In the genomic region with DNA sequence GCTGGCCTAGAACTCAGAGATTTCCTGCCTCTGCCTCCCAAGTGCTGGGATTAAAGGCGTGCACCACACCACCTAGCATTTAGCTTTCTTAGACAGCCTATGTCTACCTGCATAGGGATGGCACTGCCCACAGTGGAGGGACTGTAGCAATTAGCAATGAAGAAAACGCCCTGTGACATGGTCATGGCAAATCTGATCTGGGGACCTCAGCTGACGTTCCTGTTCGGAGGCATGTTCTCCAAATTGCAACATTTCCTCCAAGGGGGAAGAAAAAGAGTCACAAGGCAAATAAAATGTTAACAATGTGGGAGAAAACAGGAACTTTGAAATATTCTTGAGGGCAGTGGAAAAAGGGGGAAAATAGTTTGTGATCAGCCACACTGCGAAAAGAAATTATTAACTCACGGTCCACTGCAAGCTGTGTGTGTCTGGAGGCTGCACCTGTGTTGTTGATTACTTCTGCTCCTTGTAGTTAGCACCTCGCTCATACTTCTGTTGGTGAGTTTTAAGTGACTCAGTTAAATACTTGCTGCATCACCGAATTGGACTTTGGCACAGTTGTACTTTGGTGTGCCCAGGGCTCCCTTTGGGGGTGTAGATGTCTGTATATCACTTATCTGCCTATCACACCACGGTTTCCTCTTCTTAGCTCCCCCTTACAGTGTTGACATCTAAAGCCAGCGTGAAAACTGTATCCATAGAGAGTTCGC, we compare ENCODE assay signal across 13 mouse cellular contexts. TPM values are rescaled to one million over a fixed set of nuclear protein-coding genes. Genes with fewer than 3 reads are reported as not detected.
DNase-seq lines count a peak whose midpoint lies in the region; ATAC-seq and TF ChIP-seq lines count a peak whose summit lies in the region.
"Had no signal": no experiment of that assay in that cellular context is flagged by ENCODE, and none has a peak within 500 bp of the region (broad histone marks: within the 10 kb centered on the region; RNA-seq: fewer than 3 reads in every experiment).

No protein-coding gene starts in this region.

- no peak for TF ChIP-seq EP300 in MEL (IDR thresholded peaks at IDR 0.05; ENCODE audit: low read depth in 1 of 2, low read length in 2 of 2)
- TF ChIP-seq EP300 in liver, postnatal 0 days (IDR thresholded peaks at IDR 0.05; ENCODE audit: low read depth): no peak

- H3K4me3 ChIP-seq in MEL (ENCODE audit: control insufficient read depth in 1 of 2, insufficient read depth in 1 of 2, low read depth in 2 of 2, low read length in 2 of 2): no peak overlapping the region
- no peak overlapping the region for H3K4me3 ChIP-seq in kidney, embryonic 15.5 days (replicated peaks)
- H3K4me3 ChIP-seq in liver, postnatal 0 days (ENCODE audit: low read depth, low read length): no peak overlapping the region
- H3K4me3 ChIP-seq in hindbrain, embryonic 11.5 days (ENCODE audit: low read depth, low read length): no peak overlapping the region
- no peak overlapping the region for H3K4me3 ChIP-seq in forebrain, embryonic 10.5 days
- H3K4me3 ChIP-seq: embryonic facial prominence, embryonic 10.5 days; forebrain, embryonic 15.5 days; neural tube, embryonic 12.5 days had no signal

- peaks cover 0 to 16% of the 10 kb centered on the region in 2 experiments; a peak in 2 of 4 replicates for H3K36me3 ChIP-seq in MEL (ENCODE audit: control insufficient read depth in 1 of 2, insufficient read depth in 2 of 2, low read length in 2 of 2)
- H3K36me3 ChIP-seq in kidney, embryonic 15.5 days: no peaks in the 10 kb centered on the region; the same call in 1 of the 2 replicates
- no peaks in the 10 kb centered on the region for H3K36me3 ChIP-seq in liver, postnatal 0 days (replicated peaks; ENCODE audit: insufficient read depth, low read length)
- no peaks in the 10 kb centered on the region for H3K36me3 ChIP-seq in hindbrain, embryonic 11.5 days (ENCODE audit: control insufficient read depth, insufficient read depth, low read length)
- peaks cover 3% of the 10 kb centered on the region; the same call in 1 of the 2 replicates for H3K36me3 ChIP-seq in forebrain, embryonic 10.5 days (replicated peaks)
- H3K36me3 ChIP-seq: forebrain, embryonic 15.5 days; neural tube, embryonic 12.5 days had no signal

- no peak overlapping the region for H3K9ac ChIP-seq in MEL (ENCODE audit: control insufficient read depth, low read depth, low read length, poor library complexity, severe bottlenecking)
- H3K9ac ChIP-seq in kidney, embryonic 15.5 days: no peak overlapping the region
- H3K9ac ChIP-seq in liver, postnatal 0 days (replicated peaks): no peak overlapping the region
- H3K9ac ChIP-seq in hindbrain, embryonic 11.5 days (ENCODE audit: low read depth, low read length): no peak overlapping the region
- H3K9ac ChIP-seq: forebrain, embryonic 15.5 days; neural tube, embryonic 12.5 days had no signal

- peak; percentile 70; the same call in 1 of the 2 replicates for ATAC-seq in kidney, embryonic 15.5 days (replicated peaks; ENCODE audit: low FRiP score)
- ATAC-seq in liver, postnatal 0 days: peak; percentile 55
- no peak for ATAC-seq in hindbrain, embryonic 11.5 days (ENCODE audit: low FRiP score)
- ATAC-seq: forebrain, embryonic 15.5 days; hindbrain, postnatal 0 days had no signal

- H3K4me1 ChIP-seq in MEL (ENCODE audit: control insufficient read depth in 1 of 2, insufficient read depth in 2 of 2, low read length in 2 of 2): peaks cover 9 to 20% of the 10 kb centered on the region in 2 experiments
- no peaks in the 10 kb centered on the region for H3K4me1 ChIP-seq in kidney, embryonic 15.5 days
- peaks cover 17% of the 10 kb centered on the region for H3K4me1 ChIP-seq in liver, postnatal 0 days (ENCODE audit: insufficient read depth)
- no peaks in the 10 kb centered on the region for H3K4me1 ChIP-seq in hindbrain, embryonic 11.5 days (replicated peaks; ENCODE audit: control insufficient read depth, insufficient read depth, low read length)
- no peaks in the 10 kb centered on the region for H3K4me1 ChIP-seq in forebrain, embryonic 10.5 days
- H3K4me1 ChIP-seq: embryonic facial prominence, embryonic 10.5 days; forebrain, embryonic 15.5 days; neural tube, embryonic 12.5 days had no signal

- 80% methylated on average over 11 of the region's 11 CpGs for WGBS in kidney, embryonic 15.5 days
- 58% methylated on average over 11 of the region's 11 CpGs for WGBS in liver, postnatal 0 days (ENCODE audit: insufficient replicate concordance)
- WGBS in hindbrain, embryonic 11.5 days: 89% methylated on average over 11 of the region's 11 CpGs
- WGBS in forebrain, embryonic 10.5 days: 92% methylated on average over 11 of the region's 11 CpGs

- TF ChIP-seq CTCF in MEL (IDR thresholded peaks at IDR 0.05 in 2 of 3, conservative IDR thresholded peaks at IDR 0.05 in 1 of 3; ENCODE audit: control insufficient read depth in 1 of 3, insufficient read depth in 1 of 3, low read depth in 2 of 3, low read length in 3 of 3, poor library complexity in 1 of 3, severe bottlenecking in 1 of 3): no peak
- TF ChIP-seq CTCF in liver, postnatal 0 days (IDR thresholded peaks at IDR 0.05; ENCODE audit: low read depth): no peak

- no peaks in the 10 kb centered on the region for H3K9me3 ChIP-seq in MEL (replicated peaks; ENCODE audit: insufficient read depth, low read length)
- no peaks in the 10 kb centered on the region for H3K9me3 ChIP-seq in kidney, embryonic 15.5 days (replicated peaks)
- no peaks in the 10 kb centered on the region for H3K9me3 ChIP-seq in liver, postnatal 0 days (ENCODE audit: low read length)
- no peaks in the 10 kb centered on the region for H3K9me3 ChIP-seq in hindbrain, embryonic 11.5 days (ENCODE audit: control insufficient read depth, low read length)
- no peaks in the 10 kb centered on the region for H3K9me3 ChIP-seq in forebrain, embryonic 10.5 days
- H3K9me3 ChIP-seq: embryonic facial prominence, embryonic 10.5 days; forebrain, embryonic 15.5 days; G1E; neural tube, embryonic 12.5 days had no signal

- no peaks in the 10 kb centered on the region for H3K27me3 ChIP-seq in MEL (ENCODE audit: control insufficient read depth in 1 of 2, insufficient read depth in 2 of 2, low read length in 2 of 2)
- no peaks in the 10 kb centered on the region for H3K27me3 ChIP-seq in kidney, embryonic 15.5 days
- no peaks in the 10 kb centered on the region for H3K27me3 ChIP-seq in liver, postnatal 0 days (ENCODE audit: insufficient read depth, low read length)
- H3K27me3 ChIP-seq in hindbrain, embryonic 11.5 days (ENCODE audit: control insufficient read depth, insufficient read depth, low read length): no peaks in the 10 kb centered on the region
- H3K27me3 ChIP-seq in forebrain, embryonic 10.5 days (ENCODE audit: poor library complexity, severe bottlenecking): no peaks in the 10 kb centered on the region
- H3K27me3 ChIP-seq: forebrain, embryonic 15.5 days; neural tube, embryonic 12.5 days had no signal

- H3K27ac ChIP-seq in MEL (ENCODE audit: control insufficient read depth, low read depth, low read length): peak overlapping the region; percentile 21; the same call in 1 of the 2 replicates
- H3K27ac ChIP-seq in kidney, embryonic 15.5 days: peak overlapping the region; percentile 59
- peak overlapping the region; percentile 67 for H3K27ac ChIP-seq in liver, postnatal 0 days (ENCODE audit: low read depth)
- no peak overlapping the region for H3K27ac ChIP-seq in hindbrain, embryonic 11.5 days (ENCODE audit: low read depth, low read length)
- H3K27ac ChIP-seq in forebrain, embryonic 10.5 days: no peak overlapping the region
- H3K27ac ChIP-seq: embryonic facial prominence, embryonic 10.5 days; forebrain, embryonic 15.5 days; hindbrain, postnatal 0 days; neural tube, embryonic 12.5 days had no signal

- DNase-seq in 416B (ENCODE audit: low read depth) (peak; percentile 58), MEL (ENCODE audit: low read depth, low spot score) (peak; percentile 37)
- DNase-seq in liver, postnatal 0 days: no peak
- DNase-seq in hindbrain, embryonic 11.5 days (ENCODE audit: low spot score): no peak
- no peak for DNase-seq in forebrain, embryonic 10.5 days (ENCODE audit: extremely low spot score, low spot score)
- no peak for DNase-seq in layer of hippocampus, postnatal 10 days (ENCODE audit: low spot score in 2 of 2)
- DNase-seq: right cerebral cortex, postnatal 14 days had no signal

- H3K79me2 ChIP-seq in MEL (ENCODE audit: control insufficient read depth, insufficient read depth, low read length, poor library complexity): no peaks in the 10 kb centered on the region; the same call in 1 of the 2 replicates

- no peak for TF ChIP-seq POLR2A in MEL (IDR thresholded peaks at IDR 0.05; ENCODE audit: control insufficient read depth in 1 of 2, insufficient read depth in 1 of 2, low read depth in 1 of 2, low read length in 2 of 2, poor library complexity in 1 of 2)

- TF ChIP-seq RAD21 in MEL (IDR thresholded peaks at IDR 0.05; ENCODE audit: low read depth, low read length): no peak

- no peak overlapping the region for H3K4me2 ChIP-seq in kidney, embryonic 15.5 days
- H3K4me2 ChIP-seq in liver, postnatal 0 days (ENCODE audit: low read depth, low read length): peak overlapping the region; percentile 47
- H3K4me2 ChIP-seq in hindbrain, embryonic 11.5 days (replicated peaks; ENCODE audit: low read depth, low read length): no peak overlapping the region
- H3K4me2 ChIP-seq: forebrain, embryonic 15.5 days; neural tube, embryonic 12.5 days had no signal

TF ChIP-seq in MEL, 35 proteins besides CTCF, POLR2A, EP300 and RAD21 (continues in another document):
- TF ChIP-seq GABPA (IDR thresholded peaks at IDR 0.05; ENCODE audit: low read depth, low read length) (no peak), TAL1 (IDR thresholded peaks at IDR 0.05; ENCODE audit: low read length) (no peak)

RNA-seq across cellular contexts. Expression of gene Blvra, which starts 9.6 kb away (rescaled TPM):
- total RNA-seq in MEL (2012; rRNA removed): 22.7 and 23.7 TPM in 2 replicates
- 10 to 100 TPM in 1 of 2 experiments, not detected in 1; 18.7 TPM for polyA plus RNA-seq in MEL (2012; ENCODE audit: insufficient read depth in 1 of 2, insufficient read length in 2 of 2, low read depth in 1 of 2, low replicate concordance in 2 of 2, missing spikeins in 1 of 2)
- 43.6 and 43.7 TPM in 2 replicates for polyA plus RNA-seq in kidney, embryonic 15.5 days (2015; fragmentation: Nextera tagmentation; extraction: Ambion mirVana)
- polyA plus RNA-seq in liver, postnatal 0 days (2015; fragmentation: Nextera tagmentation; extraction: Ambion mirVana): 41.8 and 41.9 TPM in 2 replicates
- polyA plus RNA-seq in hindbrain, embryonic 11.5 days (2014; fragmentation: Nextera tagmentation; extraction: Ambion mirVana): 23.5 and 24.1 TPM in 2 replicates
- polyA plus RNA-seq in forebrain, embryonic 10.5 days (2016; fragmentation: Nextera tagmentation; extraction: Ambion mirVana): 15.3 and 16.9 TPM in 2 replicates
- total RNA-seq in layer of hippocampus, postnatal 10 days (2021): 10 to 100 TPM; 16.3 to 17.5 TPM

RNA-seq across cellular contexts. Expression of gene Ncaph, which starts 53.7 kb away (rescaled TPM):
- 37.5 and 41.5 TPM in 2 replicates for total RNA-seq in MEL (2012; rRNA removed)
- 10 to 100 TPM in 1 of 2 experiments, not detected in 1; 49.4 TPM for polyA plus RNA-seq in MEL (2012; ENCODE audit: insufficient read depth in 1 of 2, insufficient read length in 2 of 2, low read depth in 1 of 2, low replicate concordance in 2 of 2, missing spikeins in 1 of 2)
- 90.2 and 90.5 TPM in 2 replicates for polyA plus RNA-seq in kidney, embryonic 15.5 days (2015; fragmentation: Nextera tagmentation; extraction: Ambion mirVana)
- polyA plus RNA-seq in liver, postnatal 0 days (2015; fragmentation: Nextera tagmentation; extraction: Ambion mirVana): 21.5 and 23.4 TPM in 2 replicates
- 86.8 and 95.2 TPM in 2 replicates for polyA plus RNA-seq in hindbrain, embryonic 11.5 days (2014; fragmentation: Nextera tagmentation; extraction: Ambion mirVana)
- polyA plus RNA-seq in forebrain, embryonic 10.5 days (2016; fragmentation: Nextera tagmentation; extraction: Ambion mirVana): 124 and 126 TPM in 2 replicates
- total RNA-seq in layer of hippocampus, postnatal 10 days (2021): 1 to 10 TPM; 7.6 to 7.9 TPM

Comparison
In these comparisons a context has a peak if more than half of its experiments do, and no peak if none do; other contexts are left out.
1. DNase-seq: peak in 416B (single experiment) and MEL (single experiment); none in liver, postnatal 0 days (single experiment), hindbrain, embryonic 11.5 days (single experiment), forebrain, embryonic 10.5 days (single experiment) and layer of hippocampus, postnatal 10 days (0 of 2).
2. H3K27ac ChIP-seq: peak in MEL (single experiment), kidney, embryonic 15.5 days (single experiment) and liver, postnatal 0 days (single experiment); none in hindbrain, embryonic 11.5 days (single experiment) and forebrain, embryonic 10.5 days (single experiment).